15 mouse cellular contexts compared by ENCODE assay signal in genomic region chr5:113730641-113731121, GRCm38 (mm10). TPM values are rescaled to one million over a fixed set of nuclear protein-coding genes. Genes with fewer than 3 reads are reported as not detected.
DNase-seq lines count a peak whose midpoint lies in the region; ATAC-seq lines count a peak whose summit lies in the region.
"Had no signal": no experiment of that assay in that cellular context is flagged by ENCODE, and none has a peak within 500 bp of the region (broad histone marks: within the 10 kb centered on the region; RNA-seq: fewer than 3 reads in every experiment).

No protein-coding gene starts in this region.

- H3K9ac ChIP-seq in forebrain, embryonic 16.5 days (replicated peaks; ENCODE audit: low read depth, low read length) = no peak overlapping the region
- no peak overlapping the region for H3K9ac ChIP-seq in forebrain, embryonic 13.5 days

- peaks cover 6% of the 10 kb centered on the region for H3K4me1 ChIP-seq in forebrain, embryonic 16.5 days (replicated peaks; ENCODE audit: control insufficient read depth, insufficient read depth, low read length)
- H3K4me1 ChIP-seq in forebrain, embryonic 13.5 days = peaks cover 14% of the 10 kb centered on the region
- peaks cover 33% of the 10 kb centered on the region for H3K4me1 ChIP-seq in limb, embryonic 10.5 days

- 63% methylated on average over 7 of the region's 7 CpGs for WGBS in forebrain, embryonic 16.5 days
- WGBS in forebrain, embryonic 13.5 days = 63% methylated on average over 7 of the region's 7 CpGs
- WGBS in limb, embryonic 10.5 days = 70% methylated on average over 7 of the region's 7 CpGs

- H3K27me3 ChIP-seq in forebrain, embryonic 16.5 days (replicated peaks; ENCODE audit: control insufficient read depth, insufficient read depth, low read length) = no peaks in the 10 kb centered on the region
- H3K27me3 ChIP-seq in forebrain, embryonic 13.5 days = no peaks in the 10 kb centered on the region
- 0 out of 2 replicates have a peak, but pooled peaks cover 5% of the 10 kb centered on the region for H3K27me3 ChIP-seq in limb, embryonic 10.5 days (ENCODE audit: low read depth, poor library complexity, severe bottlenecking)

- peak overlapping the region; percentile 14; the same call in 1 of the 2 replicates for H3K27ac ChIP-seq in forebrain, embryonic 16.5 days (ENCODE audit: low read length)
- H3K27ac ChIP-seq in forebrain, embryonic 13.5 days = no peak overlapping the region
- H3K27ac ChIP-seq in limb, embryonic 10.5 days = 0 out of 2 replicates have a peak overlapping the region, but pooled peaks have one; percentile 3

- H3K36me3 ChIP-seq in forebrain, embryonic 16.5 days (ENCODE audit: control insufficient read depth, insufficient read depth) = no peaks in the 10 kb centered on the region
- H3K36me3 ChIP-seq in forebrain, embryonic 13.5 days (ENCODE audit: poor library complexity, severe bottlenecking) = no peaks in the 10 kb centered on the region
- H3K36me3 ChIP-seq in limb, embryonic 10.5 days = no peaks in the 10 kb centered on the region

- ATAC-seq in forebrain, embryonic 16.5 days = no peak
- no peak for ATAC-seq in forebrain, embryonic 13.5 days
- ATAC-seq: CD4-positive, CD25-positive, alpha-beta regulatory T cell, adult 4 months; Patski had no signal

- no peaks in the 10 kb centered on the region for H3K9me3 ChIP-seq in forebrain, embryonic 16.5 days (ENCODE audit: control insufficient read depth, low read length)
- H3K9me3 ChIP-seq in forebrain, embryonic 13.5 days (replicated peaks) = no peaks in the 10 kb centered on the region
- no peaks in the 10 kb centered on the region for H3K9me3 ChIP-seq in limb, embryonic 10.5 days (replicated peaks)

- peak; percentile 36 to 39 for DNase-seq in left cerebral cortex, postnatal 36 days (ENCODE audit: low spot score in 2 of 2)
- no peak for DNase-seq in left cerebral cortex, postnatal 10 days (ENCODE audit: extremely low spot score in 1 of 2, low spot score in 2 of 2)
- peak; percentile 44 to 59 for DNase-seq in cerebellum, postnatal 25 days
- no peak for DNase-seq in limb, embryonic 10.5 days (ENCODE audit: low spot score)
- no peak for DNase-seq in thymus, adult 18-20 months
- DNase-seq: adrenal gland, postnatal 25 days; kidney, postnatal 14 days; thymus, postnatal 25 days had no signal

- no peak overlapping the region for H3K4me2 ChIP-seq in forebrain, embryonic 16.5 days (ENCODE audit: low read length)
- H3K4me2 ChIP-seq in forebrain, embryonic 13.5 days = no peak overlapping the region

- no peak overlapping the region for H3K4me3 ChIP-seq in forebrain, embryonic 16.5 days (replicated peaks; ENCODE audit: low read length)
- no peak overlapping the region for H3K4me3 ChIP-seq in forebrain, embryonic 13.5 days
- no peak overlapping the region for H3K4me3 ChIP-seq in limb, embryonic 10.5 days

- intact Hi-C loops in left cerebral cortex, postnatal 36 days (cut with DNase I) = no loop called here
- intact Hi-C loops in left cerebral cortex, postnatal 10 days (cut with DNase I) = loop anchor here (10.0 kb wide), 1 partner anchor 456 kb away; no protein-coding TSS in a partner anchor

RNA-seq across cellular contexts. Expression of gene Ficd, which starts 4.9 kb away (rescaled TPM):
- polyA plus RNA-seq in forebrain, embryonic 16.5 days (2015; fragmentation: Nextera tagmentation; extraction: Ambion mirVana) = 9.2 and 9.6 TPM in 2 replicates
- 5.6 and 5.8 TPM in 2 replicates for polyA plus RNA-seq in forebrain, embryonic 13.5 days (2015; fragmentation: Nextera tagmentation; extraction: Ambion mirVana)
- 10 to 100 TPM; 11.8 to 12.3 TPM for total RNA-seq in left cerebral cortex, postnatal 36 days (2021)
- 1 to 10 TPM; 7.2 to 8.0 TPM for total RNA-seq in left cerebral cortex, postnatal 10 days (2021)
- 3.3 and 3.4 TPM in 2 replicates for polyA plus RNA-seq in limb, embryonic 10.5 days (2016; fragmentation: Nextera tagmentation; extraction: Ambion mirVana)

RNA-seq across cellular contexts. Expression of gene 1700069L16Rik, which starts 6.1 kb away (rescaled TPM):
- not detected in 2 replicates for polyA plus RNA-seq in forebrain, embryonic 16.5 days (2015; fragmentation: Nextera tagmentation; extraction: Ambion mirVana)
- not detected in 2 replicates for polyA plus RNA-seq in forebrain, embryonic 13.5 days (2015; fragmentation: Nextera tagmentation; extraction: Ambion mirVana)
- not detected for total RNA-seq in left cerebral cortex, postnatal 36 days (2021)
- total RNA-seq in left cerebral cortex, postnatal 10 days (2021) = not detected
- not detected in 2 replicates for polyA plus RNA-seq in limb, embryonic 10.5 days (2016; fragmentation: Nextera tagmentation; extraction: Ambion mirVana)
- total RNA-seq: adrenal gland, postnatal 25 days; hematopoietic stem cell, adult 5-6 weeks; megakaryocyte, adult 5-6 weeks had no signal
- polyA plus RNA-seq: CD4-positive, CD25-positive, alpha-beta regulatory T cell, adult 4 months; liver, embryonic 16.5 days; Patski had no signal

RNA-seq across cellular contexts. Expression of gene Sart3, which starts 41.6 kb away (rescaled TPM):
- 50.7 and 52.7 TPM in 2 replicates for polyA plus RNA-seq in forebrain, embryonic 16.5 days (2015; fragmentation: Nextera tagmentation; extraction: Ambion mirVana)
- polyA plus RNA-seq in forebrain, embryonic 13.5 days (2015; fragmentation: Nextera tagmentation; extraction: Ambion mirVana) = 57.2 and 59.9 TPM in 2 replicates
- 10 to 100 TPM; 34.3 to 45.9 TPM for total RNA-seq in left cerebral cortex, postnatal 36 days (2021)
- total RNA-seq in left cerebral cortex, postnatal 10 days (2021) = 10 to 100 TPM; 29.1 to 35.0 TPM
- polyA plus RNA-seq in limb, embryonic 10.5 days (2016; fragmentation: Nextera tagmentation; extraction: Ambion mirVana) = 90.9 and 100 TPM in 2 replicates

RNA-seq across cellular contexts. Expression of gene Iscu, which starts 41.9 kb away (rescaled TPM):
- polyA plus RNA-seq in forebrain, embryonic 16.5 days (2015; fragmentation: Nextera tagmentation; extraction: Ambion mirVana) = 76.9 and 79.6 TPM in 2 replicates
- polyA plus RNA-seq in forebrain, embryonic 13.5 days (2015; fragmentation: Nextera tagmentation; extraction: Ambion mirVana) = 97.3 and 104 TPM in 2 replicates
- total RNA-seq in left cerebral cortex, postnatal 36 days (2021) = 100 to 1,000 TPM; 121 to 134 TPM
- 10 to 100 TPM; 72.7 to 78.3 TPM for total RNA-seq in left cerebral cortex, postnatal 10 days (2021)
- 106 and 112 TPM in 2 replicates for polyA plus RNA-seq in limb, embryonic 10.5 days (2016; fragmentation: Nextera tagmentation; extraction: Ambion mirVana)

Comparison
In these comparisons a context has a peak if more than half of its experiments do, and no peak if none do; other contexts are left out.
1. DNase-seq: peak in left cerebral cortex, postnatal 36 days (2 of 2) and cerebellum, postnatal 25 days (2 of 2); none in left cerebral cortex, postnatal 10 days (0 of 2), limb, embryonic 10.5 days (single experiment) and thymus, adult 18-20 months (0 of 2).